Mouse (Mus musculus) frontal cortex, postnatal 25 days (tissue): ENCODE data around the gene Slc1a4.
A peak's percentile ranks its signal among the peaks of the same experiment; 100 is the strongest.

Source experiments
- DNase-seq, 2 experiments: peaks; one replicate each; pipeline ENCODE4 v3.0.0; 2022; ENCODE audit warnings: low spot score in 2 of 2

Slc1a4 gene

DNA sequence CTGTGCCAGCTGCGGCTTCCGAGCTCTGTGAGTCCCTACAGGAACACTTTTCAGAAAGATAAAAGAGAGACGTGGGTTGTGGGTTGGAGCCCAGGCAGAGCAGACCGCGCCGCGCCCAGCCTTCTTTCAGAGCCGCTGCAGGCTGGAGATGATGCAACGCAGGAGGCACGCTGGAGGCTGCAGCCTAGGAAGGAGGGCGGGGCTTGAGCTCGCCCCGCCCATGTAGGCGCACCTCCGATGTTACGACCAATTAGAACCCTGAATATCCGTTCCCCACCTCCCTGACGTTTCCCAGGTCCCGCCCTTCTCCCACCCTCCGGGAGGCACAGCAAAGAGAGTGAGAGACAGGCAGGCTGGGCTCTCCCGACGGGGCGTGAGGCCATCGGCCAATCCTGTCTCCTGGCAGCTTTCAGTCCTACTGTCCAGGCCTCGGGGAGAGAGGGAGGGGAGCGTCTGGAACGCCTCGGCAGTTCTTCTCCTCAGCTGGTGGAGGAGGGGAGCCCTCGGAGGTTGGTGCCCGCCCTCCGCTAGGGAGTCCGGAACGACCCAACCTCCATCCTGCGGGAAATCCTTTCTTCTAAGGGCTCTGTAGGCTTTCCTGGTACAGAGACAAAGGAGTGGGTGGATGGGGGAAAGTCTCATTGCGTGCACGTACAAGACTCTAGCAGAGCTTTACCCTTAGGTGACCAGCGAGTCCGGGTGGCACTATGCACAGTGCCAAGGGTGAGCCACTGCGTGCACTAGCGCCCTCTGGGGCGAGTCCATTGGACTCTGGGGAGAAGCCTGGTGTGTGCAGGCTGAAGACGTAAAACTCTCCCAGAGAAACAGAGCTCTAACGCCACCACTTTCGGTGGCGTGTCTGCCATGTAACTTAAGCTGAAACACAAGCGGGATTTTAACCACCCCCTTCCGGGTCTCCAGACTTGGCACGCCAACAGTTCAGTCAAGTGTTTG lies at the start of gene Slc1a4:
Slc1a4 (minus strand) TSS at position 153 of the 954 bp plus-strand sequence.
- DNase-seq = peak; percentile 77 to 89

DNA sequence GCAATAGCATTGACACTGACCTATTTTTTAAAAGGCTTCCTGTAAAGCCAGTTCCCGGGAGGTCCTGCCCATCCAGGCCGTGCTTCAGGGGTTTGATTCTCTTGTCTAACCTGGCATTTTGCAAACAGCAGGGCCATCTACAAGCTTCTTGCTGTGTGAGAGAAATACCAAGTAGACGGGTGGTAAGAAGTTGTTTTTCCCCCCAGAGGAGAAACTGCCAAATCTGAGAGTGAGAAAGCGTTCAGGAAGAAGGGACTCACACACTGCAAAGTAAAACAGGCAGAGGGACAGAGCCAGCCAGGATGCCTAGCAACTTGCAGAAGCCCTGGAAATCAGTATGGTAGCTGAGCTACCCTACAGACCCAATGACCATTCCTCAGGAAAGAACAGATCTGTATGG lies 47.6 kb upstream of the Slc1a4 start:
- DNase-seq = no peak

DNA sequence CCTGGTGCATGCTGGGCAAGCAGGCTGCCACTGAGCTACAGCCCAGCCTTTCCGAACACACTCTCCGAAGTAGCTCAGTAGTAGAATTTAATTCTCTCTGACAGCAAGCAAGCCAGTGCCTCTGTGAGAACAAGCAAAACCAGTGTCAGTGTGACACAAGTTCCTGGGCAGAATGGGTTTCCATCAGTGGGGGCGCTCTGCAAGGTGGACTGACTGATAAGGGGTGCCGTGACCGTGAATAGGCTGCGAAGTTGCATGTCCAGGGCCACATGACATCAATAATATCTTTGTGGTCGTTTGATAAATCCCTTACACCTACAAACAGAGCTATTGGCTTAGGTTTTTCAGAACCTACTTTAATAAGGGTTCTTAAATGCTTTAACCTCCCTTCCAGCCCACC lies 44.1 kb upstream of the Slc1a4 start:
- no peak for DNase-seq

DNA sequence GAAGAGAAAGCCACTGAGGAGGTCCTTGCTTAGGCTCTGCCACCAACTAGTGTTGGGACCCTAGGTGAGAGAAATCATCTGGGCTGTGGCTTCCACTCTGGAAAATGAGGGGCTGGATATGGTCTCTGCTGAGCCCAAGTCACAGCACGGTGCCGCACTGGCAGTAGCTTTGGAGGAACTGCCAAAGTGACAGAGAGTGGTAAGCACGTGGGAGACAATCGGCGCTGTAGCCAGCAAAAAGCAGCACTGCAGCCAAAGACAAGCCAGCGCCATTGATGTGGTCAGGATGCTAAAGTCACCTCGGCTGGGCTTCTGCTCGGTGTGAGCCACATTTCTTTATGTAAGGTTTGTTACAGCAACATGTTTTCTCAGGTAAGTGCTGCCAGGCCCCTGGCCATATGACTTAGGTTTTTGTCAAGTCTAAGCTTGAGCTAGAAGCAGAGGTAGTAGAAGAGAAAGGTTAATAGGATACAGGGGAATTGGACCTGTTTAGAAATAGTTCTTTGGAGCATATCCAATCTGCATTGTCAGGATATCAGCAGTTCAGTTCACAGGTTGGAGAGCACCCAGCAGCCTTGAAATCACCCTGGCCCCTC lies 40.2 kb upstream of the Slc1a4 start:
- DNase-seq = no peak

DNA sequence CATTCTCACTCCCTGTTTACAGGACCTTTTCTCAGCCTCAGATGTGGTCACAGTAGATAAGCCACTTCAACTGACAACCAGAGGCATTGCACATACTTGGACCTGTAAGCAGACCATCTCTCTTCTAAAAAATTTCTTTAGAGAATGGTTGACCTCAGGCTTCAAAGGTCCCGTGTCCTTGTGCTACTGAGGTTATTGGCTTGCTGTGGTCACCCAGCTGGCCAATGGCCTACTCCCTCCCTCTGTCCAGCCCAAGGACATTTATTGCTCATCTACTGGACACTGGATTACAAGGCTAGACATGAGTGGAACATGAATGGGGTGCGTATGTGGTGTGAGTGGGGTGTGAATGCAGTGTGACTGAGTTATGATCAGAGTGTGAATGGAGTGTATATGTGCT lies 38.0 kb upstream of the Slc1a4 start:
- DNase-seq = no peak

DNA sequence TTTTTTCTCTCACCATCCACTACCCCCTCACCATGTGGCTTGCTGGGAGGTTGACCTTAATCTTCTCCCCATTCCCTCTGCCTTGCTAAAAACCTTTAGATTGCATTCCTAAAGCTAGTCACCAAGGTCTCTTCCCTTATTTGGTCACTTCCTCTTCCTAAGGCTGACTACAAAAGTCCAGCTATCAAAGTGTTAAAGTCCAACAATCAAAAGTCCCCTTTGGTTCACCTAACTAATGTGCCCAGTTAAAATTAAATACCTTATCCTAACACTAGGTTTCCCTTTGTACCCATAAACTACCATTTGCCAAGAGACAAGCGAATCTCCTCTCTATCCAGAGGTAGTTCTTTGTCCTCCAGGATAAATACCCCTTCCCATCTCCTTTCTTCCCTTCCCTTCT lies 33.9 kb upstream of the Slc1a4 start:
- DNase-seq = no peak

DNA sequence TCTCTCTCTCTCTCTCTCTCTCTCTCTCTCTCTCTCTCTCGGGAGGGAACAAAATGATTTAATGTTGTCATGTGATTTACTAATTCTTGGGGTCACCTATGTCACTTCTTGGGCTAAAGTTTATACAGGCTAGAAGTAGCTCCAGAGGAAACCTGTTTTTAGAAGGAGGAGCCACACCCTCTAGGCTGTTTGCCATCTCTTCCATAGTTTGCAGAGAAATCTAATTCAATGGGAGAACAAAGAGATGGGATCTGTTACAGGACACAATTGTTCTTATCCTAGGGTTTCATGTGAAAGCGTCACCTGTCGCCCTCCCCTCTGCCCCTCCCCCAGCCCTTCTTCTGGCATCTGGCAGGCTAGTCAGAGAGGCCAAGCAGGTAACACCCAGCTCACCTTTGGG lies 28.8 kb upstream of the Slc1a4 start:
- DNase-seq = no peak

DNA sequence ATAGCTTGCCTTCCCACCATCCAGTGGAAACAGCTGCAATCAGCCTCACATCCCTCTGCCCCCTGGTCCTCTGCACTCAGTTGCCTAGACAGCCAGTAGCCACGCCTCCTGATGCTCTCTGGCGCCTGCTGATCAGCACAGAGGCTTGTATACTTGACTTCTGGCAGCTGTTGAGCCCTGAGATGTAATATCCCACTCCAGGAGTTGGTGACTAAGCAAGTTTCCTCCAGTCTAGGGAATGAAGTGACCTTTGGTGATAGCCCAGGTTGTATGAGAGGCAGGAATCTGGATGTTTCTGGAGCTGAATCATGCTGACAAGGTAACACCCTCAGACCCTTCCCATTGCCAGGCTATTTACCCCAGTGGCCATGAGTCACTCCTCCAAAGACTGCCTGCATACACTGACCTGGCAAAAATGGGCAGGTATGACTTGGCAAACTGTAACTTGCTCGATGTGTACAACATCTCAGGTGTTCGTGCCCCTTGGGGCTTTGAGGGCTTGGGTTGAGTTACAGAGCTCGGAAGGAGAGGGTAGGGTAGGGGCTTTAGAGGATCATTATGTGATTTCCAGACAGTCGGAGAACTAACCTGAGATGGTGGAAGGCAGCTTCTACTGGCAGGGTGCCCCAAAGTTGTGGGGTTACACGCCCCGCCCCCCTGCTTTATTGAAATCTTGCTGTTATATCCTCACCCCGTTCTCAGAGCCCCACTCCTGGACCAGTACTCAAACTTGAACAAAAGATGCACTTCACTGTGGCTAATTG lies 25.4 kb upstream of the Slc1a4 start:
- no peak for DNase-seq

DNA sequence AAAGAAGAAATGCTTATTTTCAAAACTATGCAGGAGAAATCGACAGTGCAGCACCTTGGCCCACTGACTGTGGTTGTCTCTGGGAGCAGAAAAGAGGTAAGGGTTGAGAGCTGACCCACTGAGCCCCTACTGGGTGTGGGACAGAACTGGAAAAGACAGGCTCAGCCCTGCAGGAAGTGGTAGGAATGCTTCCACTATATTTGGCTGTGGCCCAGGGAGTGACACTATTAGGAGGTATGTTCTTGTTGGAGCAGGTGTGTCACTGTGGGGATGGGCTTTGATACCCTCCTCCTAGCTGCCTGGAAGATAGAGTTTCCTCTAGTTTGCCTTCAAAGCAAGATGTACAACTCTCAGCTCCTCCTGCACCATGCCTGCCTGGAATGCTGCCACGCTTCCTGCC lies 16.0 kb upstream of the Slc1a4 start:
- DNase-seq = no peak

DNA sequence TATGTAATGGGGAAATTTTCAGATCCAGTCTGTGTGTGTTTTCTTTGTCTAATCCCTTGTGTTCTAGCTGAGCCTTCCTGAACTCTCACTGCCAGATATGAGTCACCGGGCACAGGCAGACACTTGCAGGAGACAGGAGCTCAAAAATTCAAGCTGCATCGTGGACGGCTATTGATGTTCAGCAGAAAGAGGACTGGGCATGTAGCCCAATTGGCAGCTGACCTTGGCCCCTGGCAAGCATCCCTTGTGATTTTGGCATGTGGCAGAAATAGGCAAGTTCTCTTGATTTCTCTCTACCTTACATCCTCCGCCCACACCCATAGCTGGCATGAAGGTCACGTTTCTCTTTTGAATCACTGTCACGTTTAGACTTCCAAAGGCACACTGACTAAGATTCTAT lies 15.0 kb upstream of the Slc1a4 start:
- peak; percentile 52 for DNase-seq

DNA sequence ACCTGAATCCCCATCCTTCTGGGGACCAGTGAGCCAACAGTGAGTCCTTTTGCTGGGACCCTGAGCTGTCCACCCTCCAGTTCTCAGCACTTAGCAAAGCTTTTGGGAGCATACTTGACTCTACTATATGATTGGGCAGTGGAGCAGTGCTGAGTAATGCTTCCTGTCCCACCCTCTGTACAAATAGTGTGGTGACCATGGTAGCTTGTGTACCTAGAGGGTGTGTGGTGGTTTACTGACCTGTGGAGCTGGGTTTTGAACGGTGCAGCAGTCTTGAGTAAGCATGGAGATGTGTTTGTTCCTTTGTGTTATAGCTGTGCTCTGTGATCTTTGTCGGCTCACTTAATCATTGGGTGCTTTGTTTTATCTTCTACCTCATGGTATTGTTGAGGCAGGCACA lies 13.9 kb upstream of the Slc1a4 start:
- no peak for DNase-seq

DNA sequence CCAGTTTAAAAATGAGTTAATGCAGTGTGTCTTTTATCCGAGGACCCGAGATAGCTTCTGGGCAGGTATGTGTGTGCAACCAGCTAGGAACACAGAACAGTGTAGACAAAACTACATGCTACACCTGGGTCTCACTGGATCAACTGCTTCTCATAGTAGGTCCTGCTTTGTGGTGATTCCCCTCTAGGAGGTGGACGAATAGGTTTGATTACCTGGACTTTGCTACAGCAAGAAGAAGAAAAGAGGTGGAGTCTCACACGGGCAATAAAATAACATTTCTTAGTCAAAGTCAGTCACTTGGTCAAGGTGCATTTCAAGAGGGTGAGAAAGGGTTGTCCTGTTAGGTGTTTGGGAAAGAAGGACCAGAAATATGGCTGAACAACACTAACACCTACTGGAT lies 11.4 kb upstream of the Slc1a4 start:
- DNase-seq = no peak

DNA sequence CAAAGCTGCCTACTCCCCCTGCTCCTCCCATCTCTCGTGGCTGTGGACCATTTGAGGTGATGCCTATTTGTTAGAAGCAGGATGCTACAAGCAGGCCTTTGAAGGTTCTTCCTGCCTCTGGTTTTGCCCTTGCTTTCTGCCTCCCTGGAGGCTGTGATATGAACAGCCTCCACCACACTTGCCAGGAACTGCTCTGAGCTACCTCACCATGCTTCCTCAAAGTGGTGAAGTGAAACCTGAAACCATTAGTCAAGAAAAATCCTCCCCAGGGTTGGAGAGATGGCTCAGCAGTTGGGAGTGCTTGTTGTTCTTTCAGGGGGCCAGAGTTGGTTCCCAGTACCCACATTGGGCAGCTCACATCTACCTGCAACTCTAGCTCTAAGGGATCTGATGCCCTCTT lies 9.1 kb upstream of the Slc1a4 start:
- DNase-seq = no peak

DNA sequence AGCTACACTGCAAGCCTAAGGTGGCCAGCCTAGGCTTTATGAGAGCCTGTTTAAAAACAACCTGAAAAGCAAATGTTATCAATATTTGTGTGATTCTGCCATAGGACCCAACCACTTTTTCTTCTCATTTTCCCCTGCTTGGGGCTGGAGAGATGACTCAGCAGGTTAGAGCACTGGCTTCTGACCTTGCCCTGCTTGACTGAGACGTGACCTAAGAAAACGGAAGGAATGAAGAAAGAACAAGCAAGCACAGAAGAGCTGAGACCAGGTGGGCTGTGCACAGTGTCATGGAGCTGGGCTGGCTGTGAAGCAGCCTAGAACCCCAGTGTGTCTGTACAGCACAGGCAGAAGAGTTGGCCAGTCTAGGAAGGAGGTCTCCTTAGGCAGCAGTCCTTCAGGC lies 6.2 kb upstream of the Slc1a4 start:
- no peak for DNase-seq

DNA sequence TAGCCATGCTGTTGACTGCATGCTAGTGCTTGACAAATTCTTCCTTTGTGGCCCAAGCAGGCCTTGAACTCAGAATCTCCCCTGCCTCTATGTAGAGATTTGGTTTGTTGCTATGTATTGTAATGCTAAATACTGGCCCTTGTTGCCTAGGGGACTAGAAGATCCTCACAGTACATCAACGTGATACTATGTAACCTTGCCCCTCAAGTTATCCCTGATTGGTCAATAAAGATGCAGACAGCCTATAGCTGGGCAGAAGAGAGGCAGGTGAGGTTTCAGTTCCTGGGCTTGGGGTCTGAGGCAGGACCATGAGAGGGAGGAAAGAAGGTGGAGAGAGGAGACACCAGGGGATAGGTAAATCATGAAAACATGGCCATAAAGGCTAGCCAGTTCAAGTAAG lies 1.8 kb upstream of the Slc1a4 start:
- no peak for DNase-seq

DNA sequence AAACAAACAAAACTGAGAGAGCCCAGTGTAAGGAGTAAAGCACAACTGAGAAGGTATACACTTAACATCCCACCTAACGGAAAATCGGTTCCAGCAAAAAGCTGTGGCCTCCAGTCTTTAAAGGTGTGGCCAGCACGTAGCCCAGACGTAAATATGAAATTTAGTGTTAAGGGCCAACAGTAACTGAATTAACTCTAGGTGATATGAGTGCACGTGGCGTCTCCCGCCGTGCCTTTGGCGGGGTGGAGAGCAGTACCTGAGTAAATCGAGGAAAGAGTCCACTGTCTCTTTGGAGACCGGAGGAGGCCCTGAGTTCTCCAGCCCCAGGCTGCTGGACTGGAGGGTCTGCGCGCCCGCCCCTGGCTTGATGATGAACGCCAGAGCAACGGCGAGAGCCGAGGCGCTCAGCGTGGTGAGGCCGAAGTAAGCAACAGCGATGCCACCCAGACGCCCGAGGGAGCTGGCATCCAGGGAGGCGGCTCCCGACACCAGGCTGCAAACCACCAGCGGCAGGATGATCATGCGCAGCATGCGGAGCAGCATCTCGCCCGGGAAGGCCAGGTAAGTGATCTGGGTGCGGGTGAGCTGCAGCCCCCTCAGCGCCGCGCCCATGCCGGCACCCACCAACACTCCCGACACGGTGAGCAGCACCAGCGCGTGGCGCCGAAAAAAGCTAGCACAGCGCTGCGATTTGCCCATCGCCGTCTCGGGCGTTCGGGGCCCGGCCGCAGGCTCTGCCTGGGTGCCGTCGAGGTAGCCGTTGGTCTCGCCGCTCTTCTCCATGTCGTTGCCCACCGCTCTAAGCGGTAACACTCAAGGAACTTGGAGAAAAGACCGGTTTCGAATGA lies 599 bp downstream of the Slc1a4 start:
- peak; percentile 38 to 46 for DNase-seq

DNA sequence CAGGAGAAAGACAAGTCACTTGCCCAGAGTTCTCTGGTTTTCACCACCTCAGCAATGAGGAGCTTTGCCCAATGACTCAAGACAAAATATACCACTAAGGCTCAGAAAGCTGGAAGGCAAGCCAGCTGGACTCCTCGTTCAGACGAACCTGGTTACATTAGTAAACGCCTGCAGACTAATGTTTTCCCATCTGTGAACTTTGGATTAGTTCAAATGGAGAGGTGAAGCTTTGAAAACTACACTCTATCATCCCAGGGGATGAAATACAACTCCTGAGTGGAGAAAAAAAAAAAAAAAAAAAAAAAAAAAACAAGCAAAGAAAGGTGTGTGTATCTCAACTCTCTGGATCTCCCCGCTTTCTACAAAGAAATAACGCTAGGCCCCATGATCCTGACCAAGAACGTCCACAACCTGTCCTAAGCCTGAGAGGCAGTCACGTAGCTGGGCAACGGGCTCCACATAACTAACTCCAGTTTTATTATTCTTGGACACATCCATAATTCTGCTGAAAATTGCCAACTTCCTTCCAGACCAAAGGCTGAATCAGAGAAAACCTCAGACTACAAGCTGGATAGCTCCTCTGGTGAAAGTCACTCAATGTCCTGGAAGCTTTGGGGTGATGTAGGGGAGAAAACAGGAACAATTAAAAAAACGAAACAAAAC lies 1.4 kb downstream of the Slc1a4 start:
- no peak for DNase-seq

DNA sequence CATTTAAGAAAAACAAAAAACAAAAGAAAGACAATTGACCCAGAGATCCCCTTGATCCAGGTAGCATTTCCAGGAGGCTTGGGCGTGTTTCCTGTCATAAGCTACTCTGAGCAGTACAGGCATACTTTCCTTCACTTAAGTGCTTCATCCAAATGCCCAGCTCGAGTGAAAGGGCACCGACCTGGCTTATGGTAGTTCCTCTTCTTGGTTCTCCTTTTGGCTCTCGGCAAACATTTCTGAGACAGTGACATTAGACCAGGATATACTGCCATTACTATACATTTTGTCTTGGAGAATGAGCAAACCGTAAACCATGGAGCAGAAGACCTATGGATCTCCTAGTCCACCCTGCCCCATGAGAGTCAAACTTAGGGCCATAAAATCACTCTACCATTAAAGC lies 2.8 kb downstream of the Slc1a4 start:
- no peak for DNase-seq

DNA sequence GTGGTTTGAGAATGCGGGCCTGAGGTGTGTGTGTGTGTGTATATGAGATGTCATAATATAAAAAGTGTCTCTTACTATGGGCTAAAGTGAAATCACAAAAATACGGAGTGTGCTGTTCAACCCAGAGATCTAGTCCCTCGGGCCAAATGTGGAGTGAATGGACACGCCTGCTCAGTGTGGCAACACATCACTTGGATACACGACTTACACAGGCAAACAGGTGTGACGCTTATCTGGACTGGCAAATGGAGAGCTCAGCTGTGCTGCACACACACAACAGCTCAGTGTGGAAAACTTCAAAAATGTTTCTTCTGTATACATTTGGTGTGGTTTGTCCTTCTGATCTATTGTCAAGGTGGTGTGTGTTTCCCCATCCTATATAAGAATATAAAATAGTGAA lies 3.7 kb downstream of the Slc1a4 start:
- DNase-seq = no peak

DNA sequence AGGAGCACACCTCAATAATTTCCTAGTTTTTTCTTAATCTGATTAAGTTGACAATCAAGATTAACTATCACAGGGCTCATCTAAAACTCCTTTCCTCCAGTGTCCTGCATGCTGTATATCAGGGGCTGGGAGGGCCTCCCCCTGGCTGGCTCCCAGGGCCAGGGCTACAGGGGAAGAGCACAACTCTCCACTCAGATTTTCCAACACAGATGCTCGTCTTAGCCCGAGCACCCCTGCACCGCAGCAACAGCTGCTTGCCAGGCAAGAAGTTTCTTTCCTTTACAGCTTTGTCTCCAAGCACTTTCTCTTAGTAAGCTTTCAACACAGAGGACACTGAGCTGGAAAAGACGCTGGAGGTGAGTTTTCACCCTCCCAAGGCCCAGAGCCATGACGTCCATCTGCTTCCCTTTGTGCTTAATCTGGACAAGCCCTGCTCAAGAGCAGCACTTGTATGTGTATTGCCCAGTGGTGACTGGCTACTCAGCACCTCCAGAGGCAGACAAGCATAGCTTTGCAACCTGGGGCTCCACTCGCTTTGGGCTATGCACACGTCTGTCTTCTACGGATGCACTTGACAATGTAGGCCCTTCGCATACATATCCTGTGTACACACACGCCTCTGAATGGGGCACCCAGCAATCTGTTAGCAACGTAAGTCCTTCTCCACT lies 6.1 kb downstream of the Slc1a4 start:
- DNase-seq = no peak
